Mouse (Mus musculus) lung, postnatal 36 days (tissue): ENCODE results near the gene Gm49380.
"Not testable (repeated sequence)": the region's sequence is repeated elsewhere in the genome, so short reads cannot be mapped to it uniquely, and the experiment has no call there.

ENCODE experiments used
- DNase-seq: peaks from one replicate; pipeline ENCODE4 v3.0.0; 2022; ENCODE audit warnings: mixed read lengths

Gm49380 gene

GRCm38 (mm10) chr9:44125026-44125425 is 11.7 kb upstream of the Gm49380 start:
- DNase-seq: no peak

- no peak for DNase-seq
Observed at GRCm38 (mm10) chr9:44124317-44124716, 11.0 kb upstream of the Gm49380 start.

DNA sequence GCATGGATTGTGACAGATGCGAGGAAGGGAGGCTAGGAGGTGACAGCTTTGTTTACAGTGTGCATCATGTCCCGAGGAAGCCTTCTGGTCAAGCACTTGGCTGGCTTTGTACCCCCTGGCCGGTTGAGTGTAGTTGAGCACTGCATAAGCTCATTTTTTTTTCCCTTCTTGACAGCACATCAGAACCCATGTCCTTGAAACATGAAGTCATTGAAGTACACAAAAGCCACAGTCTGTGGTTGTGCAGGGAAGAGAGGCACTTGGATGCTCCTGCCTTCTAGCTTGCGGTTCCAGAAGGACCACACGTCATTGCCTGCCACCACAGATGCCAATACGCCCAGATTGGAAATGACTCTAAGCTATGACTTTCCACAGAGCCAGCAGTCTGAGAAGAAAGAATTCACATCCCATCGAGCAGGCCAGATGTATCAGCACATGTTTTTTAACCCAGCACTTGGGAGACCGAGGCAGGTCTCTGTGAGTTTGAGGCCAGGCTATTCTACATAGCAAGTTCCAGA is 6.7 kb upstream of the Gm49380 start:
- no peak for DNase-seq

DNA sequence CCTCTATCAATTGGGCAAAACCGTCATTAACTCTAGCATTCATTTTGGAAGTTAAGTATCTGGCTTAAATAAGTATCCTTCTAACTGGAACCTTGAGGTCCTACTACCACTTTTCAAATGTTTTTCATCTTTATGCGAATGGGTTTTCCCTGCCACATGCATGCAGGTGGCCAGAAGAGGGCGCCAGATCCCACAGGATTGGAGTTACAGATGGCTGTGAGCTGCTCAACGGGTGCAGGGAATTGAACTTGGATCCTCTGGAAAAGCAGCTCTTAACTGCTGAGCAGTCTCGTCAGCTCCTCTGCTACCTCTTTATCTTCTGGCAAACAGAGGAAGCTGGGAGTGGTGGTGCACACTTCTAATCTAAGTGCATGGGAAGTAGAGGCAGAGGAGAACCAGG is 5.7 kb upstream of the Gm49380 start:
- peak; percentile 62 for DNase-seq

GRCm38 (mm10) chr9:44116182-44116581 is 2.9 kb upstream of the Gm49380 start:
- no peak for DNase-seq

GRCm38 (mm10) chr9:44115599-44115998 is 2.3 kb upstream of the Gm49380 start:
- no peak for DNase-seq

- DNase-seq: no peak
Observed at GRCm38 (mm10) chr9:44114453-44114852, 1.2 kb upstream of the Gm49380 start.

DNA sequence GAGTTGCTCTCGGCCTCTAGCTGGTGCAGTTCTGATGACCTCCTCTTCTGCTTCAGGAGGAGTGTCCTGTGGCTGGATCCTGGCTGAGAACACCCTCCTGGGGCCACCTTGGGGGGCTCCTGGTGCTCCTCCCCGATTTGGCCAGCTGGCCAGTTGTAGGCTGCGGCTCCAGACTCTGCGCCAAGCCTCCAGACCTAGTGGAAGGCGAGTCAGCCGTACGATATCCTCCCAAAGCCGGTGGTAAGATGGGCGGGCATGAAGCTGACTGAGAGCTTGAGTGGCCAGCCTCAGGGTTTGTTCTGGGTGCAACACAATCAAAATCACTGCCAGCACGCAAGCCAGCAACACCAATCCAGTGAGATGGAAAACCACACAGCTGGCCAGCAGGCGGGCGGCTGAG is 1.4 kb downstream of the Gm49380 start:
- not testable (repeated sequence) for DNase-seq

GRCm38 (mm10) chr9:44109360-44110095 is 3.8 kb downstream of the Gm49380 start:
- DNase-seq: peak; percentile 87

DNA sequence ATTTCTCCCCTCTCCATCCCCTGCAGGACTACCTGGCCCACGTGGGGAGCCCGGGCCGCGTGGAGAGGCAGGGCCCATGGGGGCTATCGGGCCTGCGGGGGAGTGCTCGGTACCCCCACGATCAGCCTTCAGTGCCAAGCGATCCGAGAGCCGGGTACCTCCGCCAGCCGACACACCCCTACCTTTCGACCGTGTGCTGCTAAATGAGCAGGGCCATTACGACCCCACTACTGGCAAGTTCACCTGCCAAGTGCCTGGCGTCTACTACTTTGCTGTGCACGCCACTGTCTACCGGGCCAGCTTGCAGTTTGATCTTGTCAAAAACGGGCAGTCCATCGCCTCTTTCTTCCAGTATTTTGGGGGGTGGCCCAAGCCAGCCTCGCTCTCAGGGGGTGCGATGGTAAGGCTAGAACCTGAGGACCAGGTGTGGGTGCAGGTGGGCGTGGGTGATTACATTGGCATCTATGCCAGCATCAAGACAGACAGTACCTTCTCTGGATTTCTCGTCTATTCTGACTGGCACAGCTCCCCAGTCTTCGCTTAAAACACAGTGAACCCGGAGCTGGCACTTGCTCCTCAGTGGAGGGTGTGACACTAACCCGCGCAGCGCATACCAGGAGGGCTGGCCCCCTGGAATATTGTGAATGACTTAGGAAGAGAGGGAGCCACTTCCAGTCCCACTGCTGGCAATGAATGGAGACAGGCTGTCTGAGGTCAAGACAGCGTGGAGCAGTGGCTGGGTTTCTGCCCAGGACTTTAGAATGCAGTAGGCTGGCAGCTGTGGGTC is 4.8 kb downstream of the Gm49380 start:
- DNase-seq: no peak

DNA sequence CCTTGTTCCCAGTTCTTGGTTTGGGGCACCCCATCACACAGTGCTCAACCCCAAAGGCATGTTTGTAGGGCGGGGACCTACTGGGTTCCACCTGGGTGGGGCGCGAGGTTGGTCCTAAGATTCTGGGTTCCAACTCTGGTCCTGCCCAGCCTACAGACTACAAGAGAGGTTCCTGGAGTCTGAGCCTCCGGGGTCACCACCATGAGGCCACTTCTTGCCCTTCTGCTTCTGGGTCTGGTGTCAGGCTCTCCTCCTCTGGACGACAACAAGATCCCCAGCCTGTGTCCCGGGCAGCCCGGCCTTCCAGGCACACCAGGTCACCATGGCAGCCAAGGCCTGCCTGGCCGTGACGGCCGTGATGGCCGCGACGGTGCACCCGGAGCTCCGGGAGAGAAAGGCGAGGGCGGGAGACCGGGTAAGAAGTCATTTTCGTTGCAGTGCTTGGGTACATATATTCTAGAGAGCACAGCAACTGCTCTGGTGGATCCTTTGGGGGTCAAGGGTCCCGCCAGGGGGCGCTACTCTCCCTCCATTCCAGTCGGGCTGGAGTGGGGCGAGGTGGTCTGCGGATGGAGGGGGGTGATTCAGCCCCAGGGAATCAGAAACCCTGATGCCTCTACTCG is 5.6 kb downstream of the Gm49380 start:
- no peak for DNase-seq

GRCm38 (mm10) chr9:44107110-44107509 is 6.2 kb downstream of the Gm49380 start, which contains the start of gene C1qtnf5:
TSS of gene C1qtnf5 (plus strand) at chr9:44107245.
- peak; percentile 90 for DNase-seq

GRCm38 (mm10) chr9:44106596-44106995 is 6.7 kb downstream of the Gm49380 start:
- no peak for DNase-seq

- DNase-seq: no peak
Observed at GRCm38 (mm10) chr9:44106182-44106581, 7.1 kb downstream of the Gm49380 start.

GRCm38 (mm10) chr9:44105781-44106180 is 7.5 kb downstream of the Gm49380 start:
- DNase-seq: no peak

GRCm38 (mm10) chr9:44104881-44105280 is 8.4 kb downstream of the Gm49380 start:
- no peak for DNase-seq

GRCm38 (mm10) chr9:44101490-44101889 is 11.8 kb downstream of the Gm49380 start, which contains the start of gene Mfrp:
TSS of gene Mfrp (plus strand) at chr9:44101729.
- no peak for DNase-seq

- no peak for DNase-seq
Observed at GRCm38 (mm10) chr9:44096536-44096935, 16.8 kb downstream of the Gm49380 start.

GRCm38 (mm10) chr9:44095781-44096180 is 17.5 kb downstream of the Gm49380 start:
- DNase-seq: no peak

DNA sequence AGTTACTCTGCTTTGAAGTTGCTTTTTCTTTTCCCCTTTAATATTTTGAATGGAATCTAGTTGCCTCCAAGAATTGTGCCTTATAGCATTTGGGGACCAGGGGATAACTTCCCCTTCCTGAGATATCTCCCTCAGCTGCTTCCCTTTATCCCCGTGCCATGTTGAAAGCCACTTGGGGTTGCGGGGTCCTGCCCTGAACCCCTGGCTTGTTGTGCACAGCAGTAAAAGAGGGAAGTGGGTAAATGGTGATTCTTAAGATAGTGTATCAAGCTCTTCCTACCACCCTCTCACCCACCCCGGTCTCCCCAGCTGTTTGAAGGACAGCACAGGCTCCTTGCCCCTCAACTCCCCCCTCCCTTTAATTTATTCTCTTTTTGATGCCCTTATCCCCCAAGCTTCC is 18.6 kb downstream of the Gm49380 start:
- DNase-seq: no peak

DNA sequence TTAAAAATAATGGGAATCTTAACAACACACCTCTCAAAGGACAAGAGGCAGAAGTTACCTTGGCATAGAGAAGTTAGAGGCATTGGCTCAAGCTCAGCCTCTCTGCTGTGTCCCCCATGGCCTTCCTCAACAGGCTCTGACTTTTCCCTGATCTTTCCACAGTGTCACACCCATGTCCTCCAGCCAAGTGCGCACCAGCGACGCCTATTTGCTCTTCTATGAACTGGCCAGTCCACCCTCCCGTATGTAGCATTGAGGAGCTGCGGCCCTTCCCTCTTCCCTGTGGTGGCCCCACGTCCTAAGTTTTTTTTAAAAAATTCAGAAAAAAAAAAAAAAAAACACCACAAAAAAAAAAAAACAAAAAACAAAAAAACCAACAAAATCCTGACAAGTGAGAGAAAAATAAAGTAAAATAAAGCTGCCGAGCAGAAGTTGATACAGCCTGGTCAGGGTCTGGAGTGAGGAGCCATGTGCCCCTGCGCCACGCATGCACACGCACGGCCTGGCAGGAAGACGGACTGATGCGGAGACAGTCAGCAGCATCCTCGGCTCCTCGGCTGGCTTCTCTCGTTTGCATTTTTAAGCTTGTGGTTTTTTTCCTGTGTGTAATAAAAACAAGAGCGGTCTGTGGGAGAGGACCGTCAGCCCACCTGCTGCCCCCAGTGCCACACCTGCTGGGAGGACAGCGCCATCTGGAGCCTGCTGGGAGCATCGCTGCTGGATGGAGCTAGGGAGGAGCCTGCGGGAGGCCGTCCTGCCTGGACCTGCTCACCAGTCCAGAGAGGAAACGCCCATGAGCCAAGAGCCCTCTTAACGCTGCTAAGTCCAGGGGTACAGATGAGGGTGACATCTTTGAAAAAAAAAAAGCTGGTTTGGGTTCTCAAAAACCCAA is 19.4 kb downstream of the Gm49380 start:
- DNase-seq: peak; percentile 85

DNA sequence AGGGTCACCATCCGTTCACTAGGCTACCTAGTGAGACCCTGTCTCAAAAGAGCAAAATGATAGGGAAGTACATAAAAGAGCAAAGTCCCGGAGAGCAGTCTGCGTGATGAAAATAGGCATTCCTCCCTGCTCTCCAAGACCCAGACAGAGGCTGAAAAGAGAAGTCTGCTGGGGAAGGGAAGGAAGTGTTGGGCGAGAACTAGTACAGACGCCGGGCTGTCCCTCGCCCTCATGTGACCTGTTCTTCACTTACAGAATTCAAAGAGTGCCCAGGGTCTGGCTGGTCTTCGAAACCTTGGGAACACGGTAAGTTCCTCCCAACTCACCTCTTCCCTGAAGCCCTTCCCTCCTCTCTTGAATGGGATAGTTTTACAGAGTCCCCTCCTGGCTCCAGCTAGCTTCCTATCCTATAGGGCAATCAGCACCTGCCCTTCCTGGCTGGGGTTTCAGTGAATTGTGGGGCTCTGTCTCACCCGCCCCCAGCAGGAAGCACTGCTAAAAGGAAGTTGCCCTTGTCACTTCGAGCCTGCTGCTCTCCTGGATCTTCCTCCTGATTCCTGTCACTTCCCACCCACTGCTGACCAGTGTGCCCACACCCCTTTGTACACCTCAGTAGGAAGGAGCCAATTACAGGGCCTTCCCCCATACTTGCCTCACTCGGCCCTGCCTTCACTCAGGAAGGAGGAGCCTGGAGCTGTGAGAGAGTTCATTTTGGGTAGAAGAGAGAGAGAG is 24.3 kb downstream of the Gm49380 start:
- peak; percentile 58 for DNase-seq
